Mouse (Mus musculus) limb, embryonic 15.5 days (tissue): ENCODE results near the gene Ppl. TPM values are rescaled to one million over a fixed set of nuclear protein-coding genes. Genes with fewer than 3 reads are reported as not detected.

Source experiments
- polyA plus RNA-seq: library from polyadenylated mRNA; unstranded; fragments of >200 nt; fragmentation: Nextera tagmentation; extraction: Ambion mirVana; gene quantifications from 2 replicates; pipeline ENCODE4 v1.2.1, GENCODE M21; 2015

Gene Ppl
- polyA plus RNA-seq, 1 experiment from 2014 or later, result 79.3 TPM

Other genes with a start within 250 kb of the Ppl start
- 85.9 and 89.9 TPM in 2 replicates for gene Mgrn1, start 246.2 kb downstream of the Ppl start, polyA plus RNA-seq
- 147 and 151 TPM in 2 replicates for gene Nudt16l1, start 193.7 kb downstream of the Ppl start, polyA plus RNA-seq
- 63.2 and 67.3 TPM in 2 replicates for gene Anks3, start 168.2 kb downstream of the Ppl start, polyA plus RNA-seq
- not detected in 2 replicates for gene Sept12, start 134.6 kb downstream of the Ppl start, polyA plus RNA-seq
- gene Smim22, start 125.1 kb downstream of the Ppl start, polyA plus RNA-seq, result 5.3 and 5.8 TPM in 2 replicates
- gene Rogdi, start 118.9 kb downstream of the Ppl start, polyA plus RNA-seq, result 45.0 and 51.9 TPM in 2 replicates
- 127 and 132 TPM in 2 replicates for gene Glyr1, start 82.6 kb downstream of the Ppl start, polyA plus RNA-seq
- 16.9 and 19.6 TPM in 2 replicates for gene Ubn1, start 82.4 kb downstream of the Ppl start, polyA plus RNA-seq
- 0.09 and 0.29 TPM in 2 replicates for gene Sec14l5, start 14.7 kb upstream of the Ppl start, polyA plus RNA-seq
- gene Nagpa, start 71.6 kb upstream of the Ppl start, polyA plus RNA-seq, result 21.3 and 21.9 TPM in 2 replicates
- gene AU021092, start 89.9 kb upstream of the Ppl start, polyA plus RNA-seq, result 3.6 and 3.8 TPM in 2 replicates
- gene Alg1, start 101.2 kb upstream of the Ppl start, polyA plus RNA-seq, result 34.4 and 39.3 TPM in 2 replicates
- 25.1 and 29.2 TPM in 2 replicates for gene Eef2kmt, start 123.6 kb upstream of the Ppl start, polyA plus RNA-seq